Mouse (Mus musculus) olfactory bulb, adult 2 months (tissue): ENCODE data around the gene Lgr4.

Experiments used
- CTCF ChIP-seq: fragments of 200-500 bp; IDR thresholded peaks from 2 replicates; pipeline ENCODE4 v1.5.1; 2012; ENCODE audit warnings: low read depth, mild to moderate bottlenecking, low read length, moderate library complexity; ENCODE audit not compliant: insufficient read depth
- POLR2A ChIP-seq: fragments of 200-500 bp; IDR thresholded peaks from 2 replicates; pipeline ENCODE4 v1.6.1; 2012; ENCODE audit warnings: mild to moderate bottlenecking, low read depth, low read length, moderate library complexity; ENCODE audit not compliant: insufficient read depth

DNA sequence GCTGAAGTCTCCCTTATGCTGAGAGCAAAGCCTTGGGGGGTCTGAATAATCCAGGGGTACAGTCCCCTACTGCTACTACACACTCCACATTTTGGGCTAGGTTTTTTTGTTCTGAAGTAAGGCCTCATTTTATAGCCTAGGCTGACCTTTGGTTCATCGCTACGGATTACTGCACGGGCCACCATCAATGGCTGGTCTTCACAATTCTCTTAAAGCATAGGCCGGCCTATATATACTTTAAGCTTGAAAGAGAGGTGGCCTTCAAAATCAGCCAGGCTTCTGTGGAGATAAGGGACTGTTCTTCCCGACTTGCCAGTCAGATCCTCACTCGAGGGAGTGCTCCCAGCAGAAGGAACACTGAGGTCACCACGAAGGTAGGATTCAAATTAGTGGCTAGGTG is 14.6 kb upstream of the Lgr4 start:
- TF ChIP-seq CTCF (no peak), POLR2A (no peak)
